Mouse (Mus musculus): ENCODE data around the gene Twistnb.

The Twistnb gene

GRCm38 (mm10) chr12:33429387-33430160 is at the start of gene Twistnb:
Gene Twistnb, plus strand, starts transcription at chr12:33429635.
- DNase-seq (ENCODE audit: low spot score): peak; percentile 92

GRCm38 (mm10) chr12:33388842-33389241 is 40.6 kb upstream of the Twistnb start:
- peak; percentile 36 for DNase-seq (ENCODE audit: low spot score)

GRCm38 (mm10) chr12:33390844-33391560 is 38.4 kb upstream of the Twistnb start:
- no peak for DNase-seq (ENCODE audit: low spot score)

- DNase-seq (ENCODE audit: low spot score): no peak
These were observed 34.4 kb upstream of the Twistnb start, which contains the start of gene Efcab10 for GRCm38 (mm10) chr12:33394804-33395623. Gene Efcab10, plus strand, starts transcription at chr12:33394854.

- peak; percentile 31 for DNase-seq (ENCODE audit: low spot score)
These were observed 26.2 kb upstream of the Twistnb start for GRCm38 (mm10) chr12:33403265-33403693.

DNA sequence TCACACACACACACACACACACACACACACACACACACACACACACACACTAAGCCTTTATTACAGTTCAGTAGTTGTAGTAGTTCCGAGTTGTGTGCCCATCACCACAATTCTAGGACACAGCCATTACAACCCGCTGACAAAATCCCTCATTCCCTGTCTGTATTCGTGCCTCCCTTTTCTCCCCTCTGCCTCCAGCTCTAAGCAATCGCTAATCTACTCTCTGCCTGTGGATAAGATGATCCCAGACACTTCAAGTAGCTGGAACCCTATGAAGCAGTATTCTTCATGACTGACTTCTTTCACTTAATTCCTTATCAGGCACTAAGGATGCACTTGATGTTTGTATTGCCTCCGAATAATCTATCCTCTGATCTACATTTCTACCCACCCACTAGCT is 24.4 kb upstream of the Twistnb start:
- no peak for DNase-seq (ENCODE audit: low spot score)

DNA sequence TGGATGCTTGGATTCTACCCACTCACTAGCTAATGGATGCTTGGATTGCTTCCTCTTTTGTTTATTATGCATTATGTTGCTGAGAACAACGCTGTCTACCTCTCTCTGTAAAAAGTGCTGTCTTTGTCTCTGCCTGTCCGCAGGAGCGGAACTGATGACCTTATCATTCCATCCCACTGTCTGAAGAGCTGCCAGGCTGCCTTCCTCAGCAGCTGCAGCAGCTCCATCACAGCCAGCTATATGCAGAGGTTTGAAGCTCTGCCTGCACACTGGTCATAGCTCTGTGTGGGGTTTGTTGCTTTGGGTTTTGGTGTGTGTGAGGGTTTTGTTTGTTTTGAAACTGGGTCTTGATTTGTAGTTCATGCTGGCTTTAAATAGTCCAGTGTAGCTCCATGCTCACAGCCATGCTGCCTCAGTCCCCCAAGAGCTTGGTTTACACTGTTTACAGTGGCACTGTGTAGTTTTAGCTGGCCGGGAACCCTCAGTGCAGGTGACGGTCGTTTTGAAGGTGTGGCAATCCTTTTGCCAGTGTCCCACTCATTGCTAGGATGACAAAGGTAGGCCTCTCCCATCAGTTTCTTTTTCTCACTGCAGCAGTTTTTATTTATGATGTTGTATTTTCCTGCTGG is 23.9 kb upstream of the Twistnb start:
- DNase-seq (ENCODE audit: low spot score): no peak

- DNase-seq (ENCODE audit: low spot score): no peak
These were observed 17.8 kb upstream of the Twistnb start for GRCm38 (mm10) chr12:33411580-33412151.

DNA sequence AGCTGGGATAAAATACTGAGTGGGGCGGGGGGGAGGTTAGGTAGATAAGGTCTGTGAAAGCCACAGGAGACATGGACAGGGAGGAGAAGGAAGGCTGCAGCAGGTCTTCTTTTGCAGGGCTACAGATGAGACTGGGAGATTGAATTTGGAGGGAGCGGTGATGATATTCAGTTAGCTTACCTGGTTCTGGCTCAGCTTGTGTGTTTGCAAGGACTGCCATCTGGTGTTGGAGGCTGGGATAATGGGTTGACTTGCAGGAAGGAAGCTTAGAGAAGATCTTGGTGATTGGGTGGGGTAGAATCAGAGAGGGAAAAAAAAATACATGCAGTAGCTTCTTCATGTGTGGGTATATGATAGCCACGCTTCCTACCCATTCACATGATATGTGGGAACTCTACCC is 5.1 kb upstream of the Twistnb start:
- DNase-seq (ENCODE audit: low spot score): no peak

- DNase-seq (ENCODE audit: low spot score): no peak
These were observed 2.1 kb upstream of the Twistnb start for GRCm38 (mm10) chr12:33427293-33427692.

DNA sequence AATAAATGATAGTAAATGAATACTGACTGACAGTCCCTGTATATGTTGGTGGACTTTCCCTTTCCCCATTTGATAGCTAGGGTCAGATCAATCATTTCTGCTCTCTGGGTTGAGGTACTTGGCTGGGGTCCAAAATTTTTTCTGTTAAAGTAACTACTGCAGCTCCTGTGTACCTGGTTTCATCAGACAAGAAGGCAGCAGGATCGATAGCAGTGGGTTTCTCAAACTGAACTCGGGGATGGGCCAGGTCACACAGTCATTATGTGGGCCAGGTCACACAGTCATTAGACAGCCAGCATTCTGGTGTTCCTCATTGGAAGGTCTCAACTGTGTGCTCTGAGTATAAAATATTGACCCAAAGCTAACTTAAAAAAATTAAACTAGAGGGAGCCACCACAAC is 1.7 kb upstream of the Twistnb start:
- DNase-seq (ENCODE audit: low spot score): no peak

- no peak for DNase-seq (ENCODE audit: low spot score)
These were observed 4.4 kb downstream of the Twistnb start for GRCm38 (mm10) chr12:33433812-33434211.

DNA sequence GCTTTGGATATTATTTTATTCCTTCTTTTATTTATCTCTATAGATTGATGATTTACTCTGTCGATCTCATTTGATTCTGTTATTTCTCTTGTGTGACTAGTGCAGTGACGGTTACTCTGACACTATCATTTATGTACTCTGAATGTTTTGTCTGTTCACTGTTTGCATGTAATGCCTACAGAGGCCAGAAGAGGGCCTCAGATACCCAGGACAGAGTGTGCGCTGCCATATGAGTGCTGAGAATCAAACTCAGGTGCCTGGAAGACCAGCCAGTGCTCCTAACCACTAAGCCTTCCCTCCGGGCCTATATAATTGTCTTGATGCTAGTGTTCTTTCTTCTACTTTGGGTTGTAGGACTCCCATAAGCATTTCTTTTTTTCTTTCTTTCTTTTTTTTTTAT is 5.3 kb downstream of the Twistnb start:
- no peak for DNase-seq (ENCODE audit: low spot score)

GRCm38 (mm10) chr12:33455418-33455817 is 26.0 kb downstream of the Twistnb start:
- DNase-seq (ENCODE audit: low spot score): no peak

DNA sequence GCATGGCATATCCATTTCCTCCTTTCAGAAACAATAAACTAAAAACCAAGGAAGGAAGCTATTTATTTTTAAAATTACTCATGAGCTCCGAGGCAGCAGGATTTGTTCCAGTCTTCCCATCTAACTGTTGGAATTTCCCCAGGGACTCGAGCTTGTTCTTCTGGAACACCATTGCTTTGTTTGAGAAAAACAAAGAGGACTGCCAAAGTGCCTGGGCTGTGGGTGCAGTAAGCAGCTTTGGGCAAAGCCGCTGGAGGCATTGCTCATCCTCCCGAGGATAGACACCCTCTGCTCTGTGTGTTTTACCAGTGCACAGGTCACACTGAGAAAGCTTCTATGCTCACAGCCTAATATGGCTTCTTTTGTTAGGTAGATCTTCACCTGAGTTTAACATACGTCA is 26.8 kb downstream of the Twistnb start:
- no peak for DNase-seq (ENCODE audit: low spot score)

GRCm38 (mm10) chr12:33480975-33481374 is 51.5 kb downstream of the Twistnb start:
- DNase-seq (ENCODE audit: low spot score): no peak

DNA sequence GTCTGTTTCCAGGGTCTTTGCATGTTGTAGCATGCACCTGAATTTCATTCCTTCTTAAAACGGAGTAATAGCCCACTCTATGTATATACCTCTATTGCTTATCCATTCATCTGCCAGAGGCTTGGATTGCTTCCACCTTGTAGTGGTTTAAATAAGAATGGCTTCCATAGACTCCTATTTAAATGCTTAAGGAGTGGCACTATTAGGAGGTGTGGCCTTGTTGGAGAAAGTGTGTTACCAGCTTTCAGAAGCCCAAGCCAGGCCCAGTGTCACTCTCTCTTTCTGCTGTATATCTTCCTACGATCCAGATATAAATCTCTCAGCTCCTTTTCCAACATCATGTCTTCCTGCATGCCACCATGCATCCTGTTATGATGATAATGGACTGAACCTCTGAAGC is 53.5 kb downstream of the Twistnb start:
- DNase-seq (ENCODE audit: low spot score): no peak

All from yolk sac, embryonic 10.5 days (tissue).